Comparison of ENCODE assay signal across 9 mouse cellular contexts in genomic region chr1:52951146-52951868, GRCm38 (mm10).
DNase-seq lines count a peak whose midpoint lies in the region; ATAC-seq lines count a peak whose summit lies in the region.
"Had no signal": no experiment of that assay in that cellular context is flagged by ENCODE, and none has a peak within 500 bp of the region (broad histone marks: within the 10 kb centered on the region; RNA-seq: fewer than 3 reads in every experiment).

No protein-coding gene starts in this region.

- H3K4me2 ChIP-seq in embryonic facial prominence, embryonic 11.5 days (ENCODE audit: low read depth, low read length), result no peak overlapping the region
- peak overlapping the region; percentile 21 for H3K4me2 ChIP-seq in midbrain, embryonic 16.5 days (ENCODE audit: low read length)

- H3K27me3 ChIP-seq in embryonic facial prominence, embryonic 11.5 days (ENCODE audit: control insufficient read depth, insufficient read depth, low read length), result no peaks in the 10 kb centered on the region; the same call in 1 of the 2 replicates
- H3K27me3 ChIP-seq in midbrain, embryonic 16.5 days (ENCODE audit: control insufficient read depth, insufficient read depth, low read depth, low read length), result no peaks in the 10 kb centered on the region

- WGBS in embryonic facial prominence, embryonic 11.5 days, result 48% methylated on average over 5 of the region's 5 CpGs
- WGBS in midbrain, embryonic 16.5 days, result 48% methylated on average over 5 of the region's 5 CpGs

- no peaks in the 10 kb centered on the region for H3K9me3 ChIP-seq in embryonic facial prominence, embryonic 11.5 days (replicated peaks; ENCODE audit: control insufficient read depth, low read length)
- H3K9me3 ChIP-seq in midbrain, embryonic 16.5 days (replicated peaks; ENCODE audit: control insufficient read depth, low read length, poor library complexity, severe bottlenecking), result no peaks in the 10 kb centered on the region
- H3K9me3 ChIP-seq: limb, embryonic 13.5 days had no signal

- no peak for ATAC-seq in embryonic facial prominence, embryonic 11.5 days (replicated peaks; ENCODE audit: insufficient number of reproducible peaks, low FRiP score, low TSS enrichment, low read depth)
- ATAC-seq in midbrain, embryonic 16.5 days, result peak; percentile 47; the same call in 1 of the 2 replicates

- no peak overlapping the region for H3K9ac ChIP-seq in embryonic facial prominence, embryonic 11.5 days (replicated peaks; ENCODE audit: low read length)
- H3K9ac ChIP-seq in midbrain, embryonic 16.5 days (ENCODE audit: low read depth, low read length), result no peak overlapping the region; the same call in 1 of the 2 replicates
- H3K9ac ChIP-seq: limb, embryonic 13.5 days had no signal

- no peaks in the 10 kb centered on the region for H3K36me3 ChIP-seq in embryonic facial prominence, embryonic 11.5 days (replicated peaks; ENCODE audit: control insufficient read depth, insufficient read depth, low read depth, low read length)
- no peaks in the 10 kb centered on the region for H3K36me3 ChIP-seq in midbrain, embryonic 16.5 days (ENCODE audit: control insufficient read depth, insufficient read depth, low read length)
- H3K36me3 ChIP-seq: limb, embryonic 13.5 days had no signal

- no peaks in the 10 kb centered on the region for H3K4me1 ChIP-seq in embryonic facial prominence, embryonic 11.5 days (ENCODE audit: control insufficient read depth, insufficient read depth, low read length)
- H3K4me1 ChIP-seq in midbrain, embryonic 16.5 days (ENCODE audit: control insufficient read depth, insufficient read depth, low read length), result peaks cover 12% of the 10 kb centered on the region

- peak; percentile 6 for DNase-seq in kidney, adult 9 months
- DNase-seq in kidney, adult 18-20 months, result no peak
- DNase-seq in MEL-GATA-1-ER (ENCODE audit: extremely low read depth, low read depth), result peak; percentile 15
- peak; percentile 32 for DNase-seq in embryonic facial prominence, embryonic 11.5 days (ENCODE audit: low spot score)
- no peak for DNase-seq in urinary bladder, postnatal 14 days (ENCODE audit: low spot score)
- DNase-seq in gastrocnemius, adult 8-10 months (ENCODE audit: low spot score in 2 of 2), result no peak
- DNase-seq in heart, adult 9 months (ENCODE audit: low spot score in 2 of 2), result no peak

- H3K4me3 ChIP-seq in embryonic facial prominence, embryonic 11.5 days (ENCODE audit: low read depth, low read length), result no peak overlapping the region
- H3K4me3 ChIP-seq in midbrain, embryonic 16.5 days (ENCODE audit: low read depth, low read length), result no peak overlapping the region

- H3K27ac ChIP-seq in embryonic facial prominence, embryonic 11.5 days (replicated peaks; ENCODE audit: low read depth, low read length), result no peak overlapping the region
- H3K27ac ChIP-seq in midbrain, embryonic 16.5 days (ENCODE audit: low read length), result no peak overlapping the region
- H3K27ac ChIP-seq: limb, embryonic 13.5 days had no signal

Comparison
In these comparisons a context has a peak if more than half of its experiments do, and no peak if none do; other contexts are left out.
1. DNase-seq: peak in kidney, adult 9 months (single experiment), MEL-GATA-1-ER (single experiment) and embryonic facial prominence, embryonic 11.5 days (single experiment); none in kidney, adult 18-20 months (single experiment), urinary bladder, postnatal 14 days (single experiment), gastrocnemius, adult 8-10 months (0 of 2) and heart, adult 9 months (0 of 2).